Mouse (Mus musculus): Measurements from ENCODE around the gene Ttbk1. TPM values are rescaled to one million over a fixed set of nuclear protein-coding genes. Genes with fewer than 3 reads are reported as not detected.
A peak's percentile ranks its signal among the peaks of the same experiment; 100 is the strongest.

Ttbk1 gene
- polyA plus RNA-seq, 1 experiment from 2014 or later = 0.27 TPM

GRCm38 (mm10) chr17:46446264-46446663 lies 41.2 kb downstream of the Ttbk1 start:
- Histone ChIP-seq H3K27me3 (ENCODE audit: control insufficient read depth, insufficient read depth, low read length) (0 out of 2 replicates have a peak, but pooled peaks cover 7% of the 10 kb centered on the region), H3K9ac (replicated peaks; ENCODE audit: low read depth, low read length) (no peak overlapping the region), H3K4me3 (ENCODE audit: low read depth, low read length) (no peak overlapping the region), H3K27ac (ENCODE audit: low read length) (no peak overlapping the region), H3K4me2 (replicated peaks; ENCODE audit: low read depth, low read length) (no peak overlapping the region), H3K36me3 (ENCODE audit: control insufficient read depth, insufficient read depth, low read length) (no peaks in the 10 kb centered on the region), H3K4me1 (ENCODE audit: control insufficient read depth, insufficient read depth, low read length) (peaks cover 11% of the 10 kb centered on the region; the same call in 1 of the 2 replicates), H3K9me3 (ENCODE audit: control insufficient read depth, low read depth, low read length) (no peaks in the 10 kb centered on the region)
- no peak for ATAC-seq (ENCODE audit: insufficient number of reproducible peaks, insufficient read depth, low FRiP score, low read depth)
- 94% methylated on average over 16 of the region's 16 CpGs for WGBS

GRCm38 (mm10) chr17:46444839-46445579 lies 42.5 kb downstream of the Ttbk1 start:
- H3K4me2 ChIP-seq (replicated peaks; ENCODE audit: low read depth, low read length) = peak overlapping the region; percentile 59
- no peaks in the 10 kb centered on the region for H3K9me3 ChIP-seq (ENCODE audit: control insufficient read depth, low read depth, low read length)
- ATAC-seq (ENCODE audit: insufficient number of reproducible peaks, insufficient read depth, low FRiP score, low read depth) = peak; percentile 38; the same call in 1 of the 2 replicates
- 4% methylated on average over 48 of the region's 50 CpGs for WGBS
- peak overlapping the region; percentile 36; the same call in 1 of the 2 replicates for H3K9ac ChIP-seq (replicated peaks; ENCODE audit: low read depth, low read length)
- H3K27me3 ChIP-seq (ENCODE audit: control insufficient read depth, insufficient read depth, low read length) = 0 out of 2 replicates have a peak, but pooled peaks cover 7% of the 10 kb centered on the region
- no peak overlapping the region for H3K27ac ChIP-seq (ENCODE audit: low read length)
- peak overlapping the region; percentile 35 for H3K4me3 ChIP-seq (ENCODE audit: low read depth, low read length)
- H3K4me1 ChIP-seq (ENCODE audit: control insufficient read depth, insufficient read depth, low read length) = peaks cover 11% of the 10 kb centered on the region; the same call in 1 of the 2 replicates
- H3K36me3 ChIP-seq (ENCODE audit: control insufficient read depth, insufficient read depth, low read length) = no peaks in the 10 kb centered on the region

- no peaks in the 10 kb centered on the region for H3K9me3 ChIP-seq (ENCODE audit: control insufficient read depth, low read depth, low read length)
- no peaks in the 10 kb centered on the region for H3K27me3 ChIP-seq (ENCODE audit: control insufficient read depth, insufficient read depth, low read length)
- WGBS = 93% methylated on average over 10 of the region's 10 CpGs
- no peak overlapping the region for H3K27ac ChIP-seq (ENCODE audit: low read length)
- peaks cover under 1% of the 10 kb centered on the region for H3K4me1 ChIP-seq (ENCODE audit: control insufficient read depth, insufficient read depth, low read length)
- no peak for ATAC-seq (ENCODE audit: insufficient number of reproducible peaks, insufficient read depth, low FRiP score, low read depth)
- no peak overlapping the region for H3K4me2 ChIP-seq (replicated peaks; ENCODE audit: low read depth, low read length)
- no peaks in the 10 kb centered on the region for H3K36me3 ChIP-seq (ENCODE audit: control insufficient read depth, insufficient read depth, low read length)
- no peak overlapping the region for H3K9ac ChIP-seq (replicated peaks; ENCODE audit: low read depth, low read length)
- H3K4me3 ChIP-seq (ENCODE audit: low read depth, low read length) = no peak overlapping the region
These were observed 48.3 kb downstream of the Ttbk1 start for GRCm38 (mm10) chr17:46439176-46439575.

- H3K27me3 ChIP-seq (ENCODE audit: control insufficient read depth, insufficient read depth, low read length) = no peaks in the 10 kb centered on the region
- no peak for ATAC-seq (ENCODE audit: insufficient number of reproducible peaks, insufficient read depth, low FRiP score, low read depth)
- WGBS = 88% methylated on average over 4 of the region's 4 CpGs
These were observed 49.1 kb downstream of the Ttbk1 start, which contains the start of gene Slc22a7 for GRCm38 (mm10) chr17:46438298-46438873. Gene Slc22a7 (minus strand): TSS chr17:46438457.

GRCm38 (mm10) chr17:46436672-46437366 lies 50.7 kb downstream of the Ttbk1 start:
- Histone ChIP-seq H3K27me3 (ENCODE audit: control insufficient read depth, insufficient read depth, low read length) (no peaks in the 10 kb centered on the region), H3K4me3 (ENCODE audit: low read depth, low read length) (no peak overlapping the region), H3K4me1 (ENCODE audit: control insufficient read depth, insufficient read depth, low read length) (peaks cover 7% of the 10 kb centered on the region), H3K4me2 (replicated peaks; ENCODE audit: low read depth, low read length) (no peak overlapping the region), H3K9ac (replicated peaks; ENCODE audit: low read depth, low read length) (no peak overlapping the region), H3K36me3 (ENCODE audit: control insufficient read depth, insufficient read depth, low read length) (no peaks in the 10 kb centered on the region), H3K9me3 (ENCODE audit: control insufficient read depth, low read depth, low read length) (no peaks in the 10 kb centered on the region), H3K27ac (ENCODE audit: low read length) (no peak overlapping the region)
- 22% methylated on average over 23 of the region's 23 CpGs for WGBS
- ATAC-seq (ENCODE audit: insufficient number of reproducible peaks, insufficient read depth, low FRiP score, low read depth) = no peak

More at GRCm38 (mm10) chr17:46438298-46438873, 49.1 kb downstream of the Ttbk1 start, which contains the start of gene Slc22a7:
- Histone ChIP-seq H3K9ac (replicated peaks; ENCODE audit: low read depth, low read length) (no peak within 1 kb of the TSS), H3K4me3 (ENCODE audit: low read depth, low read length) (no peak within 1 kb of the TSS), H3K4me1 (ENCODE audit: control insufficient read depth, insufficient read depth, low read length) (peaks cover 7% of the 10 kb centered on the region), H3K27ac (ENCODE audit: low read length) (no peak within 1 kb of the TSS), H3K36me3 (ENCODE audit: control insufficient read depth, insufficient read depth, low read length) (no peaks in the 10 kb centered on the region), H3K9me3 (ENCODE audit: control insufficient read depth, low read depth, low read length) (no peaks in the 10 kb centered on the region), H3K4me2 (replicated peaks; ENCODE audit: low read depth, low read length) (no peak within 1 kb of the TSS)

- Histone ChIP-seq H3K36me3 (ENCODE audit: control insufficient read depth, insufficient read depth, low read length) (no peaks in the 10 kb centered on the region), H3K27me3 (ENCODE audit: control insufficient read depth, insufficient read depth, low read length) (no peaks in the 10 kb centered on the region), H3K9me3 (ENCODE audit: control insufficient read depth, low read depth, low read length) (no peaks in the 10 kb centered on the region), H3K4me1 (ENCODE audit: control insufficient read depth, insufficient read depth, low read length) (peaks cover 7% of the 10 kb centered on the region), H3K9ac (replicated peaks; ENCODE audit: low read depth, low read length) (no peak overlapping the region), H3K4me3 (ENCODE audit: low read depth, low read length) (no peak overlapping the region), H3K27ac (ENCODE audit: low read length) (no peak overlapping the region), H3K4me2 (replicated peaks; ENCODE audit: low read depth, low read length) (peak overlapping the region; percentile 43)
- WGBS = 5% methylated on average over 17 of the region's 17 CpGs
- ATAC-seq (ENCODE audit: insufficient number of reproducible peaks, insufficient read depth, low FRiP score, low read depth) = no peak
These were observed 53.8 kb downstream of the Ttbk1 start for GRCm38 (mm10) chr17:46433627-46434026.

GRCm38 (mm10) chr17:46428761-46429414 lies 58.6 kb downstream of the Ttbk1 start, which contains the start of gene Crip3:
Gene Crip3 (plus strand): TSS chr17:46428926.
- peak; percentile 64; the same call in 1 of the 2 replicates for ATAC-seq (ENCODE audit: insufficient number of reproducible peaks, insufficient read depth, low FRiP score, low read depth)
- Histone ChIP-seq H3K4me1 (ENCODE audit: control insufficient read depth, insufficient read depth, low read length) (peaks cover 3% of the 10 kb centered on the region), H3K27me3 (ENCODE audit: control insufficient read depth, insufficient read depth, low read length) (no peaks in the 10 kb centered on the region), H3K4me2 (replicated peaks; ENCODE audit: low read depth, low read length) (peak within 1 kb of the TSS; percentile 27), H3K9ac (replicated peaks; ENCODE audit: low read depth, low read length) (no peak within 1 kb of the TSS), H3K27ac (ENCODE audit: low read length) (no peak within 1 kb of the TSS), H3K9me3 (ENCODE audit: control insufficient read depth, low read depth, low read length) (no peaks in the 10 kb centered on the region), H3K4me3 (ENCODE audit: low read depth, low read length) (no peak within 1 kb of the TSS), H3K36me3 (ENCODE audit: control insufficient read depth, insufficient read depth, low read length) (no peaks in the 10 kb centered on the region)
- WGBS = 19% methylated on average over 18 of the region's 18 CpGs

- no peaks in the 10 kb centered on the region for H3K4me1 ChIP-seq (ENCODE audit: control insufficient read depth, insufficient read depth, low read length)
- H3K27me3 ChIP-seq (ENCODE audit: control insufficient read depth, insufficient read depth, low read length) = no peaks in the 10 kb centered on the region
- H3K4me3 ChIP-seq (ENCODE audit: low read depth, low read length) = no peak overlapping the region
- no peak for ATAC-seq (ENCODE audit: insufficient number of reproducible peaks, insufficient read depth, low FRiP score, low read depth)
- H3K4me2 ChIP-seq (replicated peaks; ENCODE audit: low read depth, low read length) = no peak overlapping the region
- H3K27ac ChIP-seq (ENCODE audit: low read length) = no peak overlapping the region
- H3K9ac ChIP-seq (replicated peaks; ENCODE audit: low read depth, low read length) = no peak overlapping the region
- H3K9me3 ChIP-seq (ENCODE audit: control insufficient read depth, low read depth, low read length) = no peaks in the 10 kb centered on the region
- no peaks in the 10 kb centered on the region for H3K36me3 ChIP-seq (ENCODE audit: control insufficient read depth, insufficient read depth, low read length)
These were observed 61.0 kb downstream of the Ttbk1 start for GRCm38 (mm10) chr17:46426496-46426895.

All from stomach, embryonic 14.5 days (tissue).